Mouse (Mus musculus): ENCODE measurements around the gene Pex26. TPM values are rescaled to one million over a fixed set of nuclear protein-coding genes. Genes with fewer than 3 reads are reported as not detected.

Gene Pex26
- total RNA-seq, 2 experiments from 2014 or later: 11.4 to 12.8 TPM

- no peak for DNase-seq (ENCODE audit: low spot score in 2 of 2)
Measured at GRCm38 (mm10) chr6:121162616-121163015, 20.9 kb upstream of the Pex26 start.

GRCm38 (mm10) chr6:121166098-121166552 lies 17.3 kb upstream of the Pex26 start:
- no peak for DNase-seq (ENCODE audit: low spot score in 2 of 2)

- DNase-seq (ENCODE audit: low spot score in 2 of 2): no peak
Measured at GRCm38 (mm10) chr6:121167381-121167975, 16.0 kb upstream of the Pex26 start.

- no peak for DNase-seq (ENCODE audit: low spot score in 2 of 2)
Measured at GRCm38 (mm10) chr6:121171102-121171501, 12.4 kb upstream of the Pex26 start.

GRCm38 (mm10) chr6:121173471-121173870 lies 10.0 kb upstream of the Pex26 start:
- no peak for DNase-seq (ENCODE audit: low spot score in 2 of 2)

GRCm38 (mm10) chr6:121174761-121175160 lies 8.7 kb upstream of the Pex26 start:
- DNase-seq (ENCODE audit: low spot score in 2 of 2): no peak

- DNase-seq (ENCODE audit: low spot score in 2 of 2): no peak
Measured at GRCm38 (mm10) chr6:121176011-121176730, 7.3 kb upstream of the Pex26 start.

- DNase-seq (ENCODE audit: low spot score in 2 of 2): no peak
Measured at GRCm38 (mm10) chr6:121176731-121177098, 6.8 kb upstream of the Pex26 start.

- no peak for DNase-seq (ENCODE audit: low spot score in 2 of 2)
Measured at GRCm38 (mm10) chr6:121177118-121177708, 6.3 kb upstream of the Pex26 start.

- peak; percentile 42 to 90 for DNase-seq (ENCODE audit: low spot score in 2 of 2)
Measured at GRCm38 (mm10) chr6:121178700-121179358, 4.6 kb upstream of the Pex26 start.

GRCm38 (mm10) chr6:121179846-121180245 lies 3.6 kb upstream of the Pex26 start:
- DNase-seq (ENCODE audit: low spot score in 2 of 2): no peak

- peak in 1 of 2 experiments; percentile 59 for DNase-seq (ENCODE audit: low spot score in 2 of 2)
Measured at GRCm38 (mm10) chr6:121184198-121185140, 1.0 kb downstream of the Pex26 start.

GRCm38 (mm10) chr6:121185232-121185631 lies 1.8 kb downstream of the Pex26 start:
- no peak for DNase-seq (ENCODE audit: low spot score in 2 of 2)

GRCm38 (mm10) chr6:121191261-121192009 lies 8.0 kb downstream of the Pex26 start:
- DNase-seq (ENCODE audit: low spot score in 2 of 2): no peak

GRCm38 (mm10) chr6:121194061-121194955 lies 10.8 kb downstream of the Pex26 start:
- DNase-seq (ENCODE audit: low spot score in 2 of 2): no peak

- DNase-seq (ENCODE audit: low spot score in 2 of 2): peak in 1 of 2 experiments; percentile 39
Measured at GRCm38 (mm10) chr6:121194956-121195731, 11.7 kb downstream of the Pex26 start.

- no peak for DNase-seq (ENCODE audit: low spot score in 2 of 2)
Measured at GRCm38 (mm10) chr6:121197807-121198365, 14.4 kb downstream of the Pex26 start.

GRCm38 (mm10) chr6:121200458-121200857 lies 17.0 kb downstream of the Pex26 start:
- no peak for DNase-seq (ENCODE audit: low spot score in 2 of 2)
